Mouse (Mus musculus) heart, adult 8-10 months (tissue): Measurements from ENCODE around the gene Tmem175. TPM values are rescaled to one million over a fixed set of nuclear protein-coding genes. Genes with fewer than 3 reads are reported as not detected.
A peak's percentile ranks its signal among the peaks of the same experiment; 100 is the strongest.
"Not testable (repeated sequence)": the region's sequence is repeated elsewhere in the genome, so short reads cannot be mapped to it uniquely, and the experiment has no call there.

ENCODE experiments used
- DNase-seq: peaks from one replicate; pipeline ENCODE4 v3.0.0; 2022; ENCODE audit warnings: low spot score
- total RNA-seq, 4 experiments: library from RNA; stranded (reverse); gene quantifications; 2 replicates each; pipeline ENCODE4 v1.2.4; 2022

Tmem175 gene
- total RNA-seq: 10 to 100 TPM in 3 of 4 experiments, 1 to 10 TPM in 1; 9.9 to 11.5 (median 11.0) TPM

GRCm38 (mm10) chr5:108629634-108630483 is at the start of gene Tmem175, which contains the start of gene Gak:
Tmem175 (plus strand) TSS chr5:108629770.
Gak (minus strand) TSS chr5:108629755.
- DNase-seq: peak; percentile 89

- no peak for DNase-seq
Observed at GRCm38 (mm10) chr5:108581361-108581891, 48.1 kb upstream of the Tmem175 start.

- DNase-seq: no peak
Observed at GRCm38 (mm10) chr5:108599923-108600322, 29.6 kb upstream of the Tmem175 start.

- no peak for DNase-seq
Observed at GRCm38 (mm10) chr5:108602537-108602936, 27.0 kb upstream of the Tmem175 start.

- no peak for DNase-seq
Observed at GRCm38 (mm10) chr5:108610426-108610825, 19.1 kb upstream of the Tmem175 start.

GRCm38 (mm10) chr5:108621870-108622269 is 7.7 kb upstream of the Tmem175 start:
- peak; percentile 35 for DNase-seq

GRCm38 (mm10) chr5:108626050-108626660 is 3.4 kb upstream of the Tmem175 start:
- no peak for DNase-seq

GRCm38 (mm10) chr5:108628891-108629633 is 508 bp upstream of the Tmem175 start:
- no peak for DNase-seq

- no peak for DNase-seq
Observed at GRCm38 (mm10) chr5:108633676-108634075, 4.1 kb downstream of the Tmem175 start.

- DNase-seq: not testable (repeated sequence)
Observed at GRCm38 (mm10) chr5:108634088-108634487, 4.5 kb downstream of the Tmem175 start.

- no peak for DNase-seq
Observed at GRCm38 (mm10) chr5:108636172-108636571, 6.6 kb downstream of the Tmem175 start.

GRCm38 (mm10) chr5:108643674-108644073 is 14.1 kb downstream of the Tmem175 start:
- DNase-seq: no peak

GRCm38 (mm10) chr5:108645651-108646342 is 16.2 kb downstream of the Tmem175 start:
- no peak for DNase-seq

- no peak for DNase-seq
Observed at GRCm38 (mm10) chr5:108646343-108646660, 16.7 kb downstream of the Tmem175 start.

- DNase-seq: no peak
Observed at GRCm38 (mm10) chr5:108647311-108647710, 17.7 kb downstream of the Tmem175 start.

- no peak for DNase-seq
Observed at GRCm38 (mm10) chr5:108647820-108648465, 18.4 kb downstream of the Tmem175 start.

- DNase-seq: no peak
Observed at GRCm38 (mm10) chr5:108648937-108649576, 19.5 kb downstream of the Tmem175 start.

GRCm38 (mm10) chr5:108650341-108650740 is 20.8 kb downstream of the Tmem175 start:
- no peak for DNase-seq

GRCm38 (mm10) chr5:108651136-108651720 is 21.7 kb downstream of the Tmem175 start:
- no peak for DNase-seq

GRCm38 (mm10) chr5:108651823-108652222 is 22.3 kb downstream of the Tmem175 start:
- peak; percentile 42 for DNase-seq
